Mouse (Mus musculus) retina, postnatal 7 days (tissue): ENCODE results near the gene 1700001C19Rik.

Experiments
- DNase-seq: peaks from one replicate; pipeline ENCODE4 v3.0.0-alpha.2; 2012; ENCODE audit warnings: low read depth, low spot score

Gene 1700001C19Rik

DNA sequence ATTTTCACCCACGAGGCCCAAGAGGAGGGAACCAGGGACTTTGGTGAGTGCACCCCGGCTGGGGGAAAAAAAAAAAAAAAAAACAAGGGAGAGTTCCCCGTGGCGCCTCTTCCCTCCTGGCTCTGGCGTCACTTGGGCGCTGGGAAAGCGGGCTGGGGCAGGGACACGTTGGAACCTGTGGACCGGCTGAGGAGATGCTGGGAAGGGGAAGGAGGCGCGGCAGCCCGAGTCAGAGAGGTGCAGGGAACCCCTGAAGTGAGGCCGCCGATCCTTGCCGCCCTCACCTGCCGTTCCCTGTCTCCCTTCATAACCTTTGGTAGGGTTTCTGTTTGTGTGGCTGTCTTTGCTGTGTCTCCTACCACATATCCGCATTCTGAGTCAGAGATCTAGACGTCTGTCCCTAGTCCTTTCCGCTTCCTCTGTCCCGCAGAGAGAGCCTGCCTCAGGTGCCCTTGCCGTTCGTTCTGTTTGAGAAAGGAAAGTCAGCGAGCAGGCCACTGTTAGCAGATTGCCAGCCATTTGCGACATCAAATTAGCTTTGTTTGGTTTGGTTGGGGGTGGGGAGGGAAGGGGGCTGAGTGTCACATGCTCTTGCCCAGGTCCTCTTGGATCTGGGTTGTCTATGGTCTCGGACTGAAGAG is at the start of gene 1700001C19Rik:
TSS of gene 1700001C19Rik (minus strand) at position 470 of the 641 bp plus-strand sequence.
- DNase-seq: no peak

DNA sequence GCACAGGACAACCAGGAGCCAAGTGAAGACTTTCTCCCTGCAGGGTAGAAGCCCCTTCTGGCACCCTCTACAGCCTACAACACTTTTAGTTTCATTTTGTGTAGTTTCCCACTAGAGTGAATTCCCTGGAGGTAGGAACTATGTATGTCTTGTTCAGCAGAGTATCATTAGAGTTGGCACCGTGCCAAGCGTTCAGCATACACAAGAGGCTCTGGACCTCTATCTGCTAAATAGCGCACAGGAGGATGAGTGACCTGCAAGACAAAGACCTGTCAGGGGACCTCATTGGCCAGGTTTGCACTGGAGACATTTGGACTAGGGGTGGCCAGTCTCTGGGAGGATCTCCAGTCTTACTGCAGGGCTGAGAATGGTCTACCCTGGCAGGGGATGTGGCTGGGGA is 48.6 kb upstream of the 1700001C19Rik start:
- DNase-seq: no peak

DNA sequence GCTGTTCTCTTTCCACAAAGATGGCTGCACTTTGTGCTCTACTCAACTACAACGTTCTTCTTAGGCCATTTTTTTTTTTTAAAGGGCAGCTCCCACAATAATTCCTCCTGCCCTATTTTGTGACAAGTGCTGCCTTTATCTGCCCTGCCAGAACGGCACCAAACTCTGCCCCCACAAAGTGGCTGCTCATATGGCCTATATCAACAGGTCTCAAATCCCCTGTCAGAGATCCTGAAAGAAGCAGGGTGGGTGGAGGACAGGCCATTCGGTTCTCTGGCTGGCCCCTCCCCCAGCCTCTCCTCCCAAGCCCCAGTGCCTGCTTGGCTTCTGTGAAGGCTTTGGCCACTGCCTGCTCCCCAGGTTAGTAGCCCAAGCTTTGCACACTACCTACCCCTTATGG is 47.8 kb upstream of the 1700001C19Rik start:
- no peak for DNase-seq

DNA sequence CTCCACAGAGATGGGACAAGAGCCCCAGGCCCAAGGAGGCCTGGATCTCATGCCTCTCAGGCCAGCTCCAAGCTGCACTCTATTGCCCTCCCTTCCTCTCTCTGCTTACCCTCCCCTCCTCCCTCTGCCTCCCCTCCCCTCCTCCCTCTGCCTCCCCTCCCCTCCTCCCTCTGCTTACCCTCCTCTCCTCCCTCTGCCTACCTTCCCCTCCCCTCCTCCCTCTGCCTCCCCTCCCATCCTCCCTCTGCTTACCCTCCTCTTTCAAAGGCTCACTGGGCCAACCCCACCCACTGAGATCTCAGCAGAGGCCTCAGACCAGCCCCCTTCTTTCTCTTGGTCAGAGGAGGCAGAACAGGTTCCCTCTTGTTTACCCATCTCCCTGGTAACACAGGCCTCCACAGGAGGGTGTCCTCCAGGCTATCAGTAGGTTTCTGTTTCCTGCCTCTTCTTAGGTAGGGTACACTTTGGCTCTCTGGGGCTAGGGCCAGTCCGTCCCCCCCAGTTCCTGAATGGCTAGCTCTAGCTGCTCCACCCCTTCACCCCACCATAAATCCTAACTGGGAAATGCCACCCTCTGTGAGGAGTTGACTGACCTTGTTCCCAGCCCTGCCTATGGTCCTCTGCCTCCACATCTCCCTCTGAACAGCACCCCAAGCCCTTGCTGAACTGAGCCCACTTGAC is 47.2 kb upstream of the 1700001C19Rik start:
- DNase-seq: no peak

DNA sequence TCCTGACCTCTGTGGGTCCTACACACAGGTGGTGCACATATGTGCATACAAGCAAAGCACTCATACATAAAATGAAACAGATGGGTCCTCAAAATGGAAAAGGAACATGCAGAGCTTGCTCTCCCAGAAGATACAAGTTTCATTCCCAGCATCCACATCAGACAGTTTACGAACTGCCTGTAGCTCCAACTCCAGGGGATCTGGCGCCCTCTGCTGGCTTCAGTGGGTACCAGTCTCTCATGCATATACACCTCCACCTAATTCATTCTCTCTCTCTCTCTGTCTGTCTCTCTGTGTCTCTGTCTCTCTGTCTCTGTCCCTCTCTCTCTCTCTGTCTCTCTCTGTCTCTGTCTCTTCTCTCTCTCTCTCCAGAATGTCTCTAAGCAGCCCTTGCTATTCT is 45.2 kb upstream of the 1700001C19Rik start:
- DNase-seq: peak; percentile 48

DNA sequence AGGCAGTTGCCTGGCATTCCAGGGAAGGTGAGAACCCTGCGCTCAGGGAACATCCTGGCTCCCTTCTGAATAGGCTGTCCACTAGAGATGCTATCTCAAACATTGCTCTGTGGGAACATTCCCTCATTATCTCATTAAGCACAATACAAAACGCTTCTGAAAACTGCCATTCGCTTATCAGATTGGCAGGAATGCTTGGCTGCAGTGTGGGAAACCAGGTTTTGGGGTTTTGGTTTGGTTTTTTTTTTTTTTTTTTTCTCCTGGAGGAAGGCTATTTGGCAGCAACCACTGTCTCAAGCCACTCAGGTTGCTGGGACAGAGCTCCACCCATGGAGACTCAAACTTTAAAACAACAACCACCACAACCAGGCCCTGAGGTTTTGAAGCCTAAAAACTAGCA is 42.7 kb upstream of the 1700001C19Rik start:
- no peak for DNase-seq

DNA sequence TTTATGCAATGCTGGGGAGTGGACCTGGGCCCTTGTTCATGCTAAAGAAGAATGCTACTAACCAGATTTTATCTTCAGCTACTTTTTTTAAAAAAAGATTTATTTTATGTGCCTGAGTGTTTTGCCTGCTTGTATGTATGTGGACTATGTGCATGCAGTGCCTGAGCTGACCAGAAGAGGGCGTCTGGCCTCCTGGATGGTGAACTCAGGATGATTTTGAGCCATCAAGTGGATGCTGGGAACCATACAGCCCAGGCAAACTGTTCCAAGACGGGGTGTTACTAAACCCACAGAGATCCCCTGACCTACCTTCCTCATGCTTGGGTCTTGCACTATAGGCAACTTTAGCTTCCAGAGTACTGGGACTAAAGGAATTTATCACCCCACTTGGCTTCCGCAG is 38.5 kb upstream of the 1700001C19Rik start:
- no peak for DNase-seq

DNA sequence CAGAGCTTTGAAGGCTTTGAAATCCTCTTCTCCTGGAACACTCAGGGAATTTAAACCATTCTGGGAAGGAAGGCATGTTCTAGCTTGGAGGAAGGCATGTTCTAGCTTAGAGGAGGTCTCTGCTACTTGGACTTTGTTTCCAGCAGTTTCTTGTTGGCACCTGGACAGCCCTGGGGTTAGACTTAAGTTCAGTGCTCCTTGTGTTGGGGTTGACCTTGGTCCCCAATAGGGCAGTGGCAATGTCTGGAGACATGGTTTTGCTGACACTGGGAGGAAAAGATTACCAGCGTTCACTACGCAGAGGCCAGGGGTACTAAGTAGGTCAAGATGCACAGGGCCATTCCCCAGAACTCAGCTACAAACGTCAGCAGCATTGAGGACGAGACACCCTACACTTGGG is 38.0 kb upstream of the 1700001C19Rik start:
- no peak for DNase-seq

DNA sequence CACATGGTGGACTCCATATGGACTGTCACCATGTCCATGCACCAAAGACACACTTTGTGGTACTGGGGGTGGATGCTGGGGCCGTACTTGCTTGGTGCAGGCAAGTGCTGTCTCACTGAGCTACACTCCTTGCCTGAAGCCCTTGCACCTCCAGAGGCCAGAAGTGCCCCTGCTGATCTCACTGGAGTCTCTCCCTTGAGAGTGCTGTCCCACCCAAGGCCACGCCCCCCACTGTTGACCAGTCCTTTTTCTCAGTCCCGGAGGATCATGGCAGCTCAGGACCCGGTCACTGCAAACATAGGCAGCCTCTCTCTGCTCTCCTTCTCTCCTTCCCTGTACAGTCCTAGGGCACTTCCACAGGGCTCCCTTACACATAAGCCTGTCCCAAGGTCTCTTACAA is 37.1 kb upstream of the 1700001C19Rik start:
- no peak for DNase-seq

DNA sequence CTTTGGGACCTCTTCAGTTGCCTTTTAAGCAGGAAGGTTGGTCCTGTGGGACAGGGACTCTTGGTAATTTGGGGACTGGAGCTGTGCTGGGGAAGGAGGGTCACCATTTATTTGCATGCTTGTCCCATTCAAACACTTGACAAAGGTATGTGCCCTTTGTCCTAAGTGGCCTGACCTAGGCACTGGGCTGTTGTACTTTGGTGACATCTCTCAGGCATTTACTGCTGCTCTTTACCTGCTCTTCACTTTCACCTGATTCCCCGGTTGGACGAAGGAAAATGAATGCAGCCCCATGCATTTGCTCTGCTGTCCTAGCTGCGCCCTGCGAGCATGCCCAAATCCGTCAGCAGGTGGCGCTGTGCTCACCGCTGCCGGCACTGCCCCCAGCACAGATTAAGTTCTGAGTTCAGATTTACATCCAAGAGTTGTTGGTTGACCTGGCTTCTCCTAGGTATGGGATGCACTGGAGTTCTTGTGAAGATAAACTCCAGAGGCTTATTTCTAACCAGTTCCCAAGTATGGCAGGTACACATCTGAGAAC is 36.3 kb upstream of the 1700001C19Rik start:
- DNase-seq: no peak

DNA sequence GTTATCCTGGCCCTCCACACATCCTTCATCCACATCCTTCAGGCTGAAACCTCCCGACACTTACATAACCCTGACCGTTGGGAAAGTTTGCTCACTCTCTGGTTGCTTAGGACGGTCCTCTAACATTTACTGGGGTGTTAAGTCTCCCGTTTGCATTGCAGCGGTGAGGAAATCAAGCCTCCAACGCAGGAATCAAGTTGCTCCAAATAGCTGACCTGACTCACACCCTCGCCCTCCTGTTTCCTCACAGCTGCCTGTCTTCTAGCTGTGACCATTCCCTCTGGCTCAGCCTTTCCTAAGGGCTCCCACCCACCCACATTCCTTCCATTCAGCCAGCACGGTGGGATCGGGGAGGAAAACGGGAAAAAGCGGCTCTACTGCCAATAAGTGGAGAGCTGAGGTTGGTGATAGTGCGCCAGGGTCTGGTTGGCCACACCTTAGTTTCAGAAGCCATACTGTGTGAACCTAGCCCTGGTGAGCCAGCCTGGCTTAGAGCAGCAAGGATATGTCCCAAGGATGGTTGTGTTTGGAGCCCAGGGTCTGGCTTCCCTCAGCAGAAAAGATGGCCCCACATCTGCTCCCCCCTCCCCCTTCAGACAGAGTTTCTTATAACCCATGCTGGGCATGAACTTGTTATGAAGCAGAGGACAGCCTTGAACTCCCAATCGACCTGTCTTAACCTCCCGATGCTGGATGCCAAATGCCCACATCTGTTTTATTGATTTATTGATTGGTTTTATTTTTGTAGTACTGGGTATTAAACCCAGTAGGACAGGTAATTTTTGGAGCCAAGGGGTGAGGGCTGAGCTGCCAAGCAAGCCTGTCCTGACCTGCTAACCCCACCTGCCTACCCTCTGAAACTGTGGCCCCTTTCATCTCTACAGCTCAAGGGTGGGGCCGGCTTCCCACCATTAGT is 35.5 kb upstream of the 1700001C19Rik start:
- DNase-seq: no peak

DNA sequence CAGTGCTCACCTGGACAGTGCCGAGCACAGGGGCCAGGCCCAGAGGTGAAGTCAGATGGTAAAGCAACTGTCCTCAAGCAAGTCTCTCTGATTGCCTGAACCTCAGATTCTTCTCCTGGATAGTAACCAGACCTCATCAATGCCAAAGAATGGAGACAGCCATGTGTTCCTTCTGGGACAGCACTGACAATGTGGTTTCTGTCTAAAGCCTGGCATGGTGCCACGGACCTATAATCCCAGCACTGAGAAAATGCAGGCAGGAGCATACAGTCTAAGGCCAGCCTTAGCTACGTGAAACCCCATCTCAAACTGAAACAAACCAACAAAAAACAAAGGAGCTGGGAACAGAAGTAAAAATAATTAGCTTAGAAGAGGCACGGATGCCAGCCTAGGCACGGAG is 33.5 kb upstream of the 1700001C19Rik start:
- no peak for DNase-seq

DNA sequence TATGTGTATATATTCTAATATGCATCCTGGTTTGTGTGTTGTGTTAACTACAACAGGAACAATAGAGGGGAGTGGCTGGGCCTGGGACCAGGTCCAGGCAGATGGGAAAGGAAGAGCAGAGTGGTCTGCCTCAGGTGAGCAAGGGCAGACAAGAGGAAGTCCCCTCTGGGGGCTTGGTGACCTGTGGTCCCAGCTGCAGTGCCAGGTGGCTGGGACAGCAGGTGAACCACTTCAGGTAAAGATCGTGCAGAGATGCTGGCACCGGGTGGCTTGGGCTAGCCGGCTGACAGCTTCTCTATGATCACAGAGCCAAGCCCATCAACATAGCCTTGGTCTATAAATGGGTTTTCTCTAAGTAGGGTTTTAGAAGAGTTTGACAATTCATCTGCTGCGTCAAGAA is 32.9 kb upstream of the 1700001C19Rik start:
- DNase-seq: no peak

DNA sequence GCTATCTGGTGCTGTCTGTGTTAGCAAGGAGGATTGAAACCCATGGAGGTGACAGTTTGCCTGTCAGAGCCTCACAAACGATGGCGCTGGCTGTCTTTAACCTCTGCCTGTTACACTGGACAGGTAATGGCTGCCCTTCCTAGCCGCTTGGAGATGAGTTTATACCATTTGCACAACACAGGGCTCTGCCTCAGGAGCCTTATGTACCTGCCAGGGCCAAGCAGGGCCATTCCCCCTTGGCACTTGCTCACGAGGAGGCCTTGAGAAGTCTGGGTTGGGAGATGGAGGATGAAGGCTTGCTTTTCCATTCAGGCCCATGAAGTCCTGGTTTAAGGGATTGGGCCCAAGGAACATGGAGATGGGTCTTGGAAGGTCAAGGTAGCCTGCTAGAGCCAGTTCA is 32.5 kb upstream of the 1700001C19Rik start:
- no peak for DNase-seq

DNA sequence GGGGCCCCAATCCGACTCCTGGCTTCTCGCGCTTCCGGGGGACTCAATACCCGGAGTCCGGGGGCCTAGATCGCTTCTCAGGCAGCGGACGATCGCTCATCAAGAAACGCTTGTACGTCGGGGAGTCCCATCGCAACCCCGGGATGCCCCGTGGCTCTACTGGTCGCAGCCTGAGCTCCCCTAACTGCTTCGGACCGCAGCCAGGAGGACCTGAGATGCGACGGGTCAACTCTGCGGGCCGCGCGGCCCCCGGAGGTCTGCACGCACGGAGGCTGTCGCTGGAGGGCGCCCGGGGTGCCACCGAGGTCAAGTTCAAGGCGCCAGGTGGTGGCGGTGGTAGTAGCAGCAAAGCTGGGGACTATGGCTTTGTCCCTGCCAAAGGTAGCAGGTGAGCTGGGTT is 31.3 kb upstream of the 1700001C19Rik start:
- DNase-seq: no peak

DNA sequence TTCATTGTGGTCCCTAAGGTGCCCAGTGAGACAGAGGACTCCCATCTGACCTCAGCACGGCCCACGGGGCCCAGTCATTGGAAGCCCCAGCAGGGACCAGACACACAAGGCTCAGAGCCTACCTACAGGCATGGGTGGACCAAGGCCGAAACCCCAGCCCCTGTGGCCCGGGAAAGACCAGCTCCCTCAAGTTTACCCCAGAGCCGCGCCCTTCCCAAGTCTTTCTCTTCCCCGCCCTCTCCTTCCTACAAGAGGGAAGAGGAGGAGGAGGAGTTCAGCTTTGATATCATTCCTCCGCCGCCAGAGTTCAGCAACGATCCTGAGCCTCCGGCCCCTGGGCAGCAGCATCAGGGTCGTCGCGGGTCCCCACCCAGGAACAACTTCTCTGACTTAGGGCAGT is 30.9 kb upstream of the 1700001C19Rik start:
- no peak for DNase-seq

DNA sequence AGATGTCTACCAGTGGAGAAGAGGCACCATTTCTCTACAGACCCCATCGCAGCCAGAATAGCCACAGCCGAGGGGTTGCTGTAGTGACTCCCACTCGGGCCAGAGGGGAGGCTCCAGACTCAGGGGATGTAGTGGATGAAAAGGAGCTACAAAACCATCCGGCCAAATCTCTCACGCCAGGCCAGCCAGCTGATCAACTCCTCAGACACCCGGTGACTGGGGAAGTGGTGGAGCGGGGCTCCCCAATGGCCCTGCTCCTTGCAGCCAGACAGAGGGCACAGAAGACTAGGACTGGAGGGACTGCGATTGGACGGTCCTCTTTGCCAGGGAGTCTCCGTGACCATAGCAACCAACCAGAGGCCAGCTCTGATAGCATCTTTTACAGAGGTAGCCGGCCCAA is 30.5 kb upstream of the 1700001C19Rik start:
- DNase-seq: no peak

DNA sequence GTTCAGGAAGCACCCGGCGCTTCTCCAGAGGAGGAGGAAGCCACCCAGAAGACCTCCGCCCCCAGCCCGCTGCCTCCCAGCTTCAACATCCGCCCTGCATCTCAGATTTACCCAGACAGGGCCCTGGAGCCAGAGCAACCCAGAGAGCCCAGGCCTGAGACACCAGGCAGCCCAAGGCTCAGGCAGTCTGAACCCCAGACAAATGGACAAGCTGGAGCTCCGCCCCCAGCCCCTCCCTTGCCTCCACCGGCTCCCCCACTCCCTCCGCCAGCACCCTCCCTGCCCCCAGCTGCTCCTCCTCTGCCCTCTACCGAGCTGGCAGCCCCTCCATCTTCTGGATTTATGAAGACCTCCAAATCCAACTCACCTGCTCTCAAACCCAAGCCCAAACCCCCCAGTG is 29.1 kb upstream of the 1700001C19Rik start:
- no peak for DNase-seq

DNA sequence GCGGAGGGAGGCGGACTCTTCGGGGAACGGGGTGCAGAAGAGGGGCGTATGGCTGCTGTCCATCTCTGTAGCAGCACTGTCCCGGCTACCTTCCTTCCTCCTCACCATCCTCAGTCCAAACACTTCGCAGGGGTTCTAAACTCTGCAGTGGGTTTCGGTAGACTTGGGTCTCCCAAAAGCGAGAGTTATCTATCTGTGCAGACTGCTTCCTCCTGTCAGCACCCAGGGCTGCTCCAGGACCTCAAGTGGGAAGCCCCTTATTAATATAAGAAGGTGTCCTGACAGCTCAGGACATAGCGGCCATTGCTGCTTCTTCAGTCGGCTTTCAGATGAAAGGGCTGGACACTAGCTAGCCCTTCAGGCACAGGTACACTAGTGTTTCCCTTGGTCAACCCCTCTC is 27.8 kb upstream of the 1700001C19Rik start:
- DNase-seq: no peak

DNA sequence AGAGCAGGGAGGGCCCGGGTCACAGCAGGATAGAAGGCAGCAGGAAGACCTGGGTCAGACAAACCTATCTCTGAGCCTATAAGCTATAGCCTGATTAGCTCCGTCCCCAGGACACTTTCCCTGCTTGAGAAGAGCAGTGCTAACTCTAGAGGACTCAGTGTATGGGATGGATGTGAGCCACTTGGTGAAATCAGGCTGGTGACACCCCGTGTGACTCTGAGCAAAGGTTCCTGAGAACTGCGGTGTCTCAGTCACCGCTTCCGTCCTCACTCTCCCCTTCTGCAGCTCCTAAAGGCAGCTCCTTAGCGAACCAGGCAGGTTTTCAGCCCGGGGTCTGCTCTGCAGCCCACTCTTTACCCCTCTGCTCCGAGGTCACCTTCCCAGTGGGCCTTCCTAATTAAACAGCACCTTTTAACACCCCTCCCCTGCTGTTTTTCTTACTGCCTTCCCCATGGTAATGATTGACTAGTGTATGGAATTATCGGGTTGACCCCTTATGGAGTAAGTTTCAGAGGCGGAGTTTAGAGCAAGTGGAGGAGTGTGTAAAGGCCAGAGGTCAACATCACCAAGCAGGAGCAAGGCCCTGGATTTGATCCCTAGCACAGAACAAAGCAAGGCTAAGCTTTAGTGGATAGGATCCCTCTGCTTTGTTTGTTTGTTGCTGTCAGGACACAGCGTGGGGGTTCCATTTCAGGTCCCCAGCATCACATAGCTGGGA is 27.2 kb upstream of the 1700001C19Rik start:
- DNase-seq: no peak

DNA sequence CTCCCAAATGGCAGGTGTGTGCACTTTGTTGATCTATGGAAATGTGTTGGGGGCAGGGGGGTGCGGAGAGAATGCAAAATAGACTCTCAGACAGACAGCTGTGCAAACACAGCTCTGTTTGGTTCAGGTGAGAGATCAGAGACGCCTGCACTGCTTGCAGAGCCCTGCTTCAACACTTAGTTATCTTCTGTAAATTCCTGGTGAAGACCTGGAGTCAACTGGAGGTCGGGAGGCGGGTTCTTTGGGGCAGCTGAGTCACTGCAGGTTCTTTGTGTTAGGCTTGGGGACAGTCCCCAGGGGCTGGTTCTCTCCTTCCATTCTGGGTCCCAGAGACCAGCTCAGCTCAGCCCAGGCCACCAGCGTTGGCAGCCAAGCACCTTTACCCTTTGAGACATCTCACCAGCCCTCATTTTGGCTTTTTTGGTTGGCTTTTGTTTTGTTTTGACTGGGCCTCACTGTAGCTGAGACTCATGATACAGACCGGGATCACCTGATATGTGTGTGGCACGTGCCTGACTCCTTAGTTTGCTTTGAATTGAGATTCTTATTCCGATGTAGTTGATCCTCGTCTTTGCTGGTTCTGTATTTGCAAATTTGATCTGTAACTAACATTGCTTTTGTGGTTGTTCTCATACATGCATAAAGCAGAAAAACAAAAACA is 25.7 kb upstream of the 1700001C19Rik start:
- DNase-seq: no peak
